Mouse (Mus musculus) layer of hippocampus, adult 2 months (tissue): ENCODE data around the gene Pcsk6. TPM values are rescaled to one million over a fixed set of nuclear protein-coding genes. Genes with fewer than 3 reads are reported as not detected.

ENCODE experiments used
- DNase-seq, 2 experiments: peaks; one replicate each; pipeline ENCODE4 v3.0.0; 2022; ENCODE audit warnings: low spot score in 2 of 2
- H3K27ac ChIP-seq: fragments of 200-600 bp; 2 replicates; pipeline ENCODE4 v1.8.1; 2022
- H3K4me3 ChIP-seq: fragments of 200-600 bp; 2 replicates; pipeline ENCODE4 v1.8.1; 2022; ENCODE audit warnings: mild to moderate bottlenecking
- CTCF ChIP-seq: fragments of 200-600 bp; conservative IDR thresholded peaks from 2 replicates; pipeline ENCODE4 v1.8.1; 2022; ENCODE audit warnings: antibody characterized with exemption, mild to moderate bottlenecking, moderate library complexity
- total RNA-seq, 2 experiments: library from RNA; stranded (reverse); gene quantifications; 2 replicates each; pipeline ENCODE4 v1.2.3; 2021

The Pcsk6 gene
- total RNA-seq, 2 experiments from 2014 or later, result 16.4 to 17.1 TPM

GRCm38 (mm10) chr7:65959221-65959924 is 97.8 kb downstream of the Pcsk6 start:
- no peak overlapping the region for H3K27ac ChIP-seq
- TF ChIP-seq CTCF, result no peak
- no peak for DNase-seq
- no peak overlapping the region for H3K4me3 ChIP-seq

GRCm38 (mm10) chr7:65962611-65963010 is 101.1 kb downstream of the Pcsk6 start:
- no peak for DNase-seq
- no peak for TF ChIP-seq CTCF
- no peak overlapping the region for H3K4me3 ChIP-seq
- no peak overlapping the region for H3K27ac ChIP-seq

- DNase-seq, result no peak
- Histone ChIP-seq H3K27ac (no peak overlapping the region), H3K4me3 (no peak overlapping the region)
- no peak for TF ChIP-seq CTCF
Observed at GRCm38 (mm10) chr7:65964398-65964797, 102.9 kb downstream of the Pcsk6 start.

- H3K4me3 ChIP-seq, result no peak overlapping the region
- no peak overlapping the region for H3K27ac ChIP-seq
- TF ChIP-seq CTCF, result no peak
- no peak for DNase-seq
Observed at GRCm38 (mm10) chr7:65971301-65971700, 109.8 kb downstream of the Pcsk6 start.

GRCm38 (mm10) chr7:65977286-65977685 is 115.8 kb downstream of the Pcsk6 start:
- TF ChIP-seq CTCF, result no peak

GRCm38 (mm10) chr7:65977977-65978376 is 116.4 kb downstream of the Pcsk6 start:
- H3K27ac ChIP-seq, result no peak overlapping the region
- DNase-seq, result no peak
- no peak for TF ChIP-seq CTCF
- H3K4me3 ChIP-seq, result no peak overlapping the region

More at GRCm38 (mm10) chr7:65977286-65977685, 115.8 kb downstream of the Pcsk6 start:
- DNase-seq, result no peak
- H3K27ac ChIP-seq, result no peak overlapping the region
- H3K4me3 ChIP-seq, result no peak overlapping the region

GRCm38 (mm10) chr7:65978996-65979823 is 117.7 kb downstream of the Pcsk6 start:
- no peak for DNase-seq
- Histone ChIP-seq H3K4me3 (no peak overlapping the region), H3K27ac (no peak overlapping the region)
- no peak for TF ChIP-seq CTCF

- no peak for TF ChIP-seq CTCF
- H3K4me3 ChIP-seq, result no peak overlapping the region
- no peak for DNase-seq
- H3K27ac ChIP-seq, result no peak overlapping the region
Observed at GRCm38 (mm10) chr7:65980000-65980399, 118.5 kb downstream of the Pcsk6 start.

GRCm38 (mm10) chr7:65982057-65982456 is 120.5 kb downstream of the Pcsk6 start:
- no peak for DNase-seq
- no peak overlapping the region for H3K27ac ChIP-seq
- TF ChIP-seq CTCF, result no peak
- no peak overlapping the region for H3K4me3 ChIP-seq

- no peak overlapping the region for H3K4me3 ChIP-seq
- H3K27ac ChIP-seq, result no peak overlapping the region
- DNase-seq, result no peak
- TF ChIP-seq CTCF, result no peak
Observed at GRCm38 (mm10) chr7:65988249-65988648, 126.7 kb downstream of the Pcsk6 start.

GRCm38 (mm10) chr7:65988709-65989108 is 127.2 kb downstream of the Pcsk6 start:
- Histone ChIP-seq H3K27ac (no peak overlapping the region), H3K4me3 (no peak overlapping the region)
- DNase-seq, result no peak
- TF ChIP-seq CTCF, result no peak

- no peak for DNase-seq
- Histone ChIP-seq H3K27ac (no peak overlapping the region), H3K4me3 (no peak overlapping the region)
- no peak for TF ChIP-seq CTCF
Observed at GRCm38 (mm10) chr7:65992329-65992728, 130.8 kb downstream of the Pcsk6 start.

GRCm38 (mm10) chr7:65993410-65993809 is 131.9 kb downstream of the Pcsk6 start:
- TF ChIP-seq CTCF, result no peak
- no peak overlapping the region for H3K4me3 ChIP-seq
- H3K27ac ChIP-seq, result no peak overlapping the region
- DNase-seq, result no peak
